Mouse (Mus musculus): ENCODE measurements around the gene Bcl7c. TPM values are rescaled to one million over a fixed set of nuclear protein-coding genes. Genes with fewer than 3 reads are reported as not detected.
A peak's percentile ranks its signal among the peaks of the same experiment; 100 is the strongest.

Gene Bcl7c
- polyA plus RNA-seq, 1 experiment from 2014 or later: 52.2 TPM

GRCm38 (mm10) chr7:127617962-127618361 lies 90.8 kb downstream of the Bcl7c start:
- H3K9ac ChIP-seq (ENCODE audit: low read length): no peak overlapping the region
- no peak overlapping the region for H3K4me3 ChIP-seq (ENCODE audit: low read depth, low read length)
- no peak overlapping the region for H3K27ac ChIP-seq (ENCODE audit: low read depth, low read length)

DNA sequence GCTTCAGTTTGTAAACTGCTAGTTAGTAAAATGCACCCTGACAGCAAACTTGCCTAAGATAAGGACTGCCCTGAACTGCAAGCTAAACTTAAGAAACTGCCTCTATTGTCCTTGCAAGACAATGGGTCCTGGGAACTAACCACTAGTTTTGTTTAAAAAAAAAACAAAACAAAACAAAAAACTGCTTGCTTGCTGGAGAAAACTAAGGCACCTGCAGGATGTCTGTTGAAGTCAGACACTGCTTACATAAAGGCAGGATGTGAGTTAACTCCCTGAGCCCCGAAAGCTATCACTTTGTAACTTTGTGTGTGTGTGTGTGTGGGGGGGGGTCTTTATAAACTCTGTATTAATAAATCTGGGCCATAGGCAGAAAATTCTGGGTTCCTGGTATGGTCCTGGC lies 91.9 kb downstream of the Bcl7c start:
- Histone ChIP-seq H3K36me3 (ENCODE audit: control insufficient read depth, insufficient read depth, low read length) (peaks cover 2% of the 10 kb centered on the region), H3K27me3 (ENCODE audit: control insufficient read depth, insufficient read depth, low read length) (no peaks in the 10 kb centered on the region), H3K9me3 (ENCODE audit: control insufficient read depth, low read length) (no peaks in the 10 kb centered on the region), H3K27ac (ENCODE audit: low read depth, low read length) (no peak overlapping the region), H3K4me3 (ENCODE audit: low read depth, low read length) (no peak overlapping the region), H3K4me1 (ENCODE audit: control insufficient read depth, insufficient read depth, low read length) (peaks cover 8% of the 10 kb centered on the region), H3K4me2 (no peak overlapping the region), H3K9ac (ENCODE audit: low read length) (no peak overlapping the region)
- ATAC-seq (ENCODE audit: low FRiP score) (no peak), DNase-seq (ENCODE audit: low spot score, missing footprints) (peak; percentile 47)
- 93% methylated on average over 1 of the region's 1 CpGs for WGBS

More at GRCm38 (mm10) chr7:127617962-127618361, 90.8 kb downstream of the Bcl7c start:
- DNase-seq (ENCODE audit: low spot score, missing footprints) (peak; percentile 60), ATAC-seq (ENCODE audit: low FRiP score) (no peak)
- Histone ChIP-seq H3K27me3 (ENCODE audit: control insufficient read depth, insufficient read depth, low read length) (no peaks in the 10 kb centered on the region), H3K4me2 (no peak overlapping the region), H3K4me1 (ENCODE audit: control insufficient read depth, insufficient read depth, low read length) (peaks cover 8% of the 10 kb centered on the region), H3K9me3 (ENCODE audit: control insufficient read depth, low read length) (no peaks in the 10 kb centered on the region), H3K36me3 (ENCODE audit: control insufficient read depth, insufficient read depth, low read length) (no peaks in the 10 kb centered on the region)
- 48% methylated on average over 2 of the region's 2 CpGs for WGBS

GRCm38 (mm10) chr7:127616336-127616735 lies 92.4 kb downstream of the Bcl7c start:
- 81% methylated on average over 1 of the region's 1 CpGs for WGBS

GRCm38 (mm10) chr7:127614891-127615843 lies 93.6 kb downstream of the Bcl7c start, which contains the start of gene Zfp629:
Zfp629 (minus strand) TSS chr7:127615797.
- peak within 1 kb of the TSS; percentile 83 for H3K27ac ChIP-seq (ENCODE audit: low read depth, low read length)
- DNase-seq (ENCODE audit: low spot score, missing footprints): peak; percentile 99
- peak within 1 kb of the TSS; percentile 98 for H3K9ac ChIP-seq (ENCODE audit: low read length)
- peak; percentile 92 for ATAC-seq (ENCODE audit: low FRiP score)
- peak within 1 kb of the TSS; percentile 99 for H3K4me3 ChIP-seq (ENCODE audit: low read depth, low read length)
- peak within 1 kb of the TSS; percentile 62 for H3K4me2 ChIP-seq
- peaks cover 19% of the 10 kb centered on the region for H3K36me3 ChIP-seq (ENCODE audit: control insufficient read depth, insufficient read depth, low read length)
- H3K9me3 ChIP-seq (ENCODE audit: control insufficient read depth, low read length): no peaks in the 10 kb centered on the region
- WGBS: under 1% methylated on average over 40 of the region's 50 CpGs
- peaks cover 8% of the 10 kb centered on the region for H3K4me1 ChIP-seq (ENCODE audit: control insufficient read depth, insufficient read depth, low read length)
- H3K27me3 ChIP-seq (ENCODE audit: control insufficient read depth, insufficient read depth, low read length): no peaks in the 10 kb centered on the region

More at GRCm38 (mm10) chr7:127616336-127616735, 92.4 kb downstream of the Bcl7c start:
- no peak for ATAC-seq (ENCODE audit: low FRiP score)
- Histone ChIP-seq H3K9ac (ENCODE audit: low read length) (no peak overlapping the region), H3K9me3 (ENCODE audit: control insufficient read depth, low read length) (no peaks in the 10 kb centered on the region), H3K36me3 (ENCODE audit: control insufficient read depth, insufficient read depth, low read length) (peaks cover 7% of the 10 kb centered on the region), H3K4me1 (ENCODE audit: control insufficient read depth, insufficient read depth, low read length) (peaks cover 8% of the 10 kb centered on the region), H3K4me2 (peak overlapping the region; percentile 62; the same call in 1 of the 2 replicates), H3K27ac (ENCODE audit: low read depth, low read length) (no peak overlapping the region), H3K4me3 (ENCODE audit: low read depth, low read length) (no peak overlapping the region), H3K27me3 (ENCODE audit: control insufficient read depth, insufficient read depth, low read length) (no peaks in the 10 kb centered on the region)
- DNase-seq (ENCODE audit: low spot score, missing footprints): peak; percentile 89

DNA sequence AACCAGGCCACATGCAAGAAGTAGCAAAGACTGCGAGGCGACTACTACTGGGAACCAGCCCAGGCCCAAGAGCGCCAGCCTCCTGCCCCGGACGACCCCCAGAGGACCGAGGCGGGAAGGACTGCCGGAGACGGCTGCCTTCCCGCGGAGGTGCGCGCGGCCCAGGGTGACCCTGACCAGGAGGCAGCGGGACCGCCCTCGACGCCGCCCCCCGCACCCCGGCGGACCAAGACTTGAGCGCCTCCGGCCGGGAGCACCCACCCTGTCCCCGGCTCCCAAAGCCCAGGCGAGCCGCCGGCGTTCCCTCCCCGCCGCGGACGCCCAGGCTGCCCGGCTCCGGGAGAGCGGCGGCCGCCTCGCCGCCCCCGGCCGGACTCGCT lies 94.2 kb downstream of the Bcl7c start:
- WGBS: under 1% methylated on average over 39 of the region's 44 CpGs
- Histone ChIP-seq H3K4me1 (ENCODE audit: control insufficient read depth, insufficient read depth, low read length) (peaks cover 8% of the 10 kb centered on the region), H3K4me2 (peak overlapping the region; percentile 62), H3K27me3 (ENCODE audit: control insufficient read depth, insufficient read depth, low read length) (no peaks in the 10 kb centered on the region), H3K9ac (ENCODE audit: low read length) (peak overlapping the region; percentile 98), H3K4me3 (ENCODE audit: low read depth, low read length) (peak overlapping the region; percentile 99), H3K27ac (ENCODE audit: low read depth, low read length) (peak overlapping the region; percentile 83; the same call in 1 of the 2 replicates), H3K9me3 (ENCODE audit: control insufficient read depth, low read length) (no peaks in the 10 kb centered on the region), H3K36me3 (ENCODE audit: control insufficient read depth, insufficient read depth, low read length) (peaks cover 26% of the 10 kb centered on the region)
- ATAC-seq (ENCODE audit: low FRiP score) (peak; percentile 26), DNase-seq (ENCODE audit: low spot score, missing footprints) (peak; percentile 94)

GRCm38 (mm10) chr7:127614091-127614490 lies 94.6 kb downstream of the Bcl7c start:
- Histone ChIP-seq H3K4me2 (peak overlapping the region; percentile 62), H3K36me3 (ENCODE audit: control insufficient read depth, insufficient read depth, low read length) (peaks cover 27% of the 10 kb centered on the region), H3K4me3 (ENCODE audit: low read depth, low read length) (peak overlapping the region; percentile 99), H3K27me3 (ENCODE audit: control insufficient read depth, insufficient read depth, low read length) (no peaks in the 10 kb centered on the region), H3K9me3 (ENCODE audit: control insufficient read depth, low read length) (no peaks in the 10 kb centered on the region), H3K4me1 (ENCODE audit: control insufficient read depth, insufficient read depth, low read length) (peaks cover 8% of the 10 kb centered on the region), H3K27ac (ENCODE audit: low read depth, low read length) (no peak overlapping the region), H3K9ac (ENCODE audit: low read length) (peak overlapping the region; percentile 98)
- DNase-seq (ENCODE audit: low spot score, missing footprints) (no peak), ATAC-seq (ENCODE audit: low FRiP score) (no peak)
- WGBS: 22% methylated on average over 8 of the region's 8 CpGs

DNA sequence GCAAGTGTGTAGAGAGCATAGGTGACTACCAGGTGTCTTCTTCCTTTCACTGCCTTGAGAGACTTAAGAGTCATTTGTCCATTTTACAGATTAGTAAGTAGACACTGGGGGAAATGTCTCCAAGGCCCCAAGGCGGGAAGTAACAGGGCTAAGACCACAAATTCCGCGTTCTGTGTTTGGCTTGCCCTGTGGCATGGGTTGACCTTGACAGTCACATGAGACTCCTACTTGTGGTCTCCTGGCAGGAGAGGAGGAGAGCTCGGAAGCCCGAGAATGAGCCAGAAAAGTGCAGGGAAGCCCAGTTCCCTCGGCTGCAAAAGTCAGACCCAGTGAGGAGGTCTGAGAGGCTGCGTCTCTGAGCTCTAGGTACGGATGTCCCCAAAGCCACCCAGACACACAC lies 95.2 kb downstream of the Bcl7c start:
- ATAC-seq (ENCODE audit: low FRiP score): no peak
- WGBS: 84% methylated on average over 8 of the region's 8 CpGs
- H3K9me3 ChIP-seq (ENCODE audit: control insufficient read depth, low read length): no peaks in the 10 kb centered on the region
- no peak overlapping the region for H3K27ac ChIP-seq (ENCODE audit: low read depth, low read length)
- peaks cover 8% of the 10 kb centered on the region for H3K4me1 ChIP-seq (ENCODE audit: control insufficient read depth, insufficient read depth, low read length)
- H3K4me3 ChIP-seq (ENCODE audit: low read depth, low read length): peak overlapping the region; percentile 99; the same call in 1 of the 2 replicates
- peak overlapping the region; percentile 98 for H3K9ac ChIP-seq (ENCODE audit: low read length)
- H3K36me3 ChIP-seq (ENCODE audit: control insufficient read depth, insufficient read depth, low read length): peaks cover 31% of the 10 kb centered on the region
- H3K4me2 ChIP-seq: peak overlapping the region; percentile 62; the same call in 1 of the 2 replicates
- no peaks in the 10 kb centered on the region for H3K27me3 ChIP-seq (ENCODE audit: control insufficient read depth, insufficient read depth, low read length)
- DNase-seq (ENCODE audit: low spot score, missing footprints): peak; percentile 80

GRCm38 (mm10) chr7:127611561-127611960 lies 97.2 kb downstream of the Bcl7c start:
- no peak for ATAC-seq (ENCODE audit: low FRiP score)
- DNase-seq (ENCODE audit: low spot score, missing footprints): peak; percentile 77
- 97% methylated on average over 26 of the region's 26 CpGs for WGBS

More at GRCm38 (mm10) chr7:127611561-127611960, 97.2 kb downstream of the Bcl7c start:
- peaks cover 35% of the 10 kb centered on the region for H3K36me3 ChIP-seq (ENCODE audit: control insufficient read depth, insufficient read depth, low read length)
- H3K27ac ChIP-seq (ENCODE audit: low read depth, low read length): no peak overlapping the region
- H3K4me2 ChIP-seq: no peak overlapping the region
- peaks cover 8% of the 10 kb centered on the region for H3K4me1 ChIP-seq (ENCODE audit: control insufficient read depth, insufficient read depth, low read length)
- no peak overlapping the region for H3K4me3 ChIP-seq (ENCODE audit: low read depth, low read length)
- no peaks in the 10 kb centered on the region for H3K9me3 ChIP-seq (ENCODE audit: control insufficient read depth, low read length)
- H3K27me3 ChIP-seq (ENCODE audit: control insufficient read depth, insufficient read depth, low read length): no peaks in the 10 kb centered on the region
- H3K9ac ChIP-seq (ENCODE audit: low read length): no peak overlapping the region

Measured in midbrain, embryonic 11.5 days (tissue).